Mouse (Mus musculus): ENCODE data around the gene C2cd4a.

The C2cd4a gene

GRCm38 (mm10) chr9:67792405-67792804, 39.7 kb downstream of the C2cd4a start:
- DNase-seq (ENCODE audit: low read depth, low spot score), result no peak

DNA sequence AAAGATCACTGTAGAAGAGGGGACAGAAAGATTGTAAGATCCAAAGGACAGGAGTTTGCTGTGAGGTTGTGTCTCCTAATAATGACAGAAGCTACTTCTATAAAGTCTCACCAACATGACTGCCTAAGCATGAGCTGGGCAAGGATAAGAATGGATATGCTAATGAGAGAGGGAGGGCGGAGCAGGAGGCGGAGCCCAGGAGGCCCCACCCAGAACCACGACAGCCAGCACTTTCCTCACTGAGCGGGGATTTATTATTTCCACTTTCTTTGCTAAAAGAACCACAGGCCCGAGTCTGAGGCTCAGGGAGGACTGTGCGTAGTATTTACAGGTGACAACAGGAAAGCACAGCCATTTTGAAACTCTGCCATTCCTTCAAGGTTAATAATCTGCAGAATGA, 44.5 kb downstream of the C2cd4a start:
- no peak for DNase-seq (ENCODE audit: low read depth, low spot score)

DNA sequence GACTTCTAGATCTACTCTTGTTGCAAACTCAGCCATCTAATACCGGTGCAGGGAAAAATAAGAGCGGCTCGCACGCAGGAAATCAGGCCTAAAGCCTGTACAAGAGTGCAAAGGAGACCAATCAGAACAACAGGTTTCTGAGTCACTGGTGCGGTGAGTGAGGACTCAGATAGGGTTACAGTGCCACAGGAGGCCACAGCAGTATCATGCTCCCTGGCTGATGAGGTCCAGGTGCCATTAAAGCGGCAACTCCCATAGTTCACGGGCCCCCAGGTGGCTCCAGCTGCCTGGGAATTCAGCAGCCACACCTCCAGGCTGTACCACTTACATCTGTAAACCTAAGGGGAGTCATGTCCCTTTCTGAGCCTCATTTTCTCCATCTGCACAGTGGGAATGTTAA, 45.8 kb downstream of the C2cd4a start:
- DNase-seq (ENCODE audit: low read depth, low spot score), result no peak

DNA sequence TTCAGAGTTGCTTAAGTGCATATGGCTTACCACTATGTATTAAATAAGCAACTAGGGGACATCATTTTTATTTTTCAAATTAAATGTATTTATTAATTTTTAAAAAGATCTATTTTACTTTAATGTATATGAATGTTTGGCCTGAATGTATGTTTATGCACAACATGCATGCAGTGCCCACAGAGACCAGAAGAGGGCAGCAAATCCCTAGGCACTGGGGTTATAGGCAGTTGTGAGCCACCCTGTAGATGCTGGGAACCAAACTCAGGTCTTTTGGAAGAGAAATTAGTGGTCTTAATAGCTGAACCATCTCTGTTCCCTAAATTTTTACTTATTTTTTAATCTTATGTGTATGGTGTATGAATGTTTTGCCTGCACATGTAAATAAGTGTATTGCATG, 48.2 kb downstream of the C2cd4a start:
- DNase-seq (ENCODE audit: low read depth, low spot score), result peak; percentile 8

- no peak for DNase-seq (ENCODE audit: low read depth, low spot score)
Observed at GRCm38 (mm10) chr9:67783464-67783863, 48.7 kb downstream of the C2cd4a start.

DNA sequence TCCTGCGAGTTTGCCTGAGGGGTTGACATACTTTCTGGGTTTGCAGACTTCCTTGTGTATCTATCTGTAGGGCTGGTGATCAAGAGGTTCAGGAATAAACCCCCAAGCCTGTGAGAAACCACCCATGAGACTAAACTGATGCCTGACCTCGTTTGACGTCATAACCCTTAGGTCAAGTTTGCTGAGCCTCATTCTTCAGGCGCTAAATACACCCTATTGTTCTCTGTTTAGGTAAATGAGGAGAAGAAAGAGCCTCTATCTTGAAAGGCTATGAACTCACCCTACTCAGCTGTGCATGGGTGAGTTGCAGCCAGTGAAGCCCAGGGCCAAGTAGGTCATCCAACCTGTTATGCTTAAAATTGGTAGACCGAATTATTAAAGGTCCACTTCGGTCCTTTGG, 49.3 kb downstream of the C2cd4a start:
- DNase-seq (ENCODE audit: low read depth, low spot score), result no peak

All from c-Kit-negative CD71-positive TER-119-positive erythroid progenitor cells, embryonic 14.5 days (primary cell).